Mouse (Mus musculus): Measurements from ENCODE around the gene H2-K1. TPM values are rescaled to one million over a fixed set of nuclear protein-coding genes. Genes with fewer than 3 reads are reported as not detected.

The H2-K1 gene
- polyA plus RNA-seq, 1 experiment from 2014 or later, result 82.2 TPM

DNA sequence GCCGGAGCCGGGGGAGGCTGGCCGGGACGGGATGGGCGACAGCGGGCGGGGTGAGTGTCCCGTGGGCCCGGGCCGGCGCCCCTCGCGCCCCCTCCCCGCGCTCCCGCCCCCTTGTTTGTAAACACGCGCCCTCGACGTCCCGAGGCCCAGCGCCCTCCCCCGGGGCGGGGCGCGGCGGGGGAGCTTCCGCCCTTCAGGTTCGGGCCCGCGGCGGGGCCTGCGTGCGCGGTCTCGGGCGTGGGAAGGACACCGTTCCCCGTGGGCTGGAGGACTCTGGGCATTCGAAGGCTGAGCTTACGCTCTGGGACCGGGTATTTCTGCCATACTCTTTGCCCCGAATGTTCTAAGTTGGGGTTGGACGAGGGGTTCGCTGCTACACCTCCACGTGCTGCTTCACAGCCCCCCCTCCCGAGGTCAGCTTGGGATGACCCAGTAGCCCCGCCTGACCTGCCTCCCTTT is 32.1 kb upstream of the H2-K1 start:
- WGBS, result 1% methylated on average over 40 of the region's 48 CpGs
- Histone ChIP-seq H3K27ac (peak overlapping the region; percentile 93), H3K36me3 (ENCODE audit: insufficient read depth, low read length) (peaks cover 43% of the 10 kb centered on the region), H3K4me2 (ENCODE audit: low read length) (peak overlapping the region; percentile 70), H3K27me3 (ENCODE audit: insufficient read depth, low read length) (no peaks in the 10 kb centered on the region), H3K4me3 (replicated peaks; ENCODE audit: low read depth, low read length) (peak overlapping the region; percentile 50), H3K4me1 (replicated peaks; ENCODE audit: insufficient read depth, low read length) (peaks cover 18% of the 10 kb centered on the region), H3K9me3 (replicated peaks; ENCODE audit: low read length) (no peaks in the 10 kb centered on the region), H3K9ac (ENCODE audit: low read depth, low read length) (peak overlapping the region; percentile 91)
- DNase-seq (ENCODE audit: low spot score) (peak; percentile 56), ATAC-seq (replicated peaks; ENCODE audit: low FRiP score, low read depth) (peak; percentile 1; the same call in 1 of the 2 replicates)
- TF ChIP-seq CTCF (IDR thresholded peaks at IDR 0.05; ENCODE audit: low read depth), result no peak

DNA sequence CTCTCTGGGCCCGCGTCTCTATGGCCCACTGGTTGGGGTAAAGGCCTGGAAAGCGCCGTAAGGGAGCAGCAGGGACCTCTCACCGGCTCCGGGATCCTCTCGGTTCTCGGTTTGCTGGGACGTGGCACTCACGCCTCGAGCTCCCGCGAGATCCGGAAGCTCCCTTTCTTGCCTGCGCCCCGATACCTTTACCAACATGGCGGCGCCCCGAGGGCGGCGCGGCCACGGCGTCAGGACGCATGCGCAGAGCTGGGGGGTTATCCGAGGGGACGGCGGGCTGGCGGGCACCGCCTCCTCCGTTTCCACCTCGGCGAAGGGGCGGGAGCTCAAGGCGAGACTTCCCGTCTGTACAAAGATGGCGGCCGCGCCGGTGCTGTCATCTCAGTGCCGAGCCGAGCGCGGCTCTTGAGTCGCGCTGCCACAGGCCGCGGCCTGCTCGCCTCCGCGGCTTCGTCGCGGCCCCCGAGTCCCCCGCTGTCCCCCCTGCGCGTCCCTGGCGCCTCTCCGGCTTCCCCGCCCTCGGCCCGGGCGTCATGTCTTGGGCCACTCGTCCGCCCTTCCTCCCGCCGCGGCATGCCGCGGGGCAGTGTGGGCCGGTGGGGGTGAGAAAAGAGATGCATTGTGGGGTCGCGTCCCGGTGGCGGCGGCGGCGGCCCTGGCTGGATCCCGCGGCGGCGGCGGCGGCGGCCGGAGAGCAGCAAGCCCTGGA is 31.5 kb upstream of the H2-K1 start, which contains the start of the genes Slc39a7 and Rxrb:
TSS of gene Slc39a7 (minus strand) at position 218 of the 709 bp plus-strand sequence.
TSS of gene Rxrb (plus strand) at position 348 of the 709 bp plus-strand sequence.
- ATAC-seq (replicated peaks; ENCODE audit: low FRiP score, low read depth), result peak; percentile 72
- H3K36me3 ChIP-seq (ENCODE audit: insufficient read depth, low read length), result peaks cover 38% of the 10 kb centered on the region
- H3K4me1 ChIP-seq (replicated peaks; ENCODE audit: insufficient read depth, low read length), result peaks cover 20% of the 10 kb centered on the region
- H3K9me3 ChIP-seq (replicated peaks; ENCODE audit: low read length), result no peaks in the 10 kb centered on the region
- no peak for TF ChIP-seq CTCF (IDR thresholded peaks at IDR 0.05; ENCODE audit: low read depth)
- peak within 1 kb of the TSS; percentile 93 for H3K27ac ChIP-seq
- peak within 1 kb of the TSS; percentile 91 for H3K9ac ChIP-seq (ENCODE audit: low read depth, low read length)
- H3K27me3 ChIP-seq (ENCODE audit: insufficient read depth, low read length), result no peaks in the 10 kb centered on the region
- peak within 1 kb of the TSS; percentile 50 for H3K4me3 ChIP-seq (replicated peaks; ENCODE audit: low read depth, low read length)
- under 1% methylated on average over 79 of the region's 88 CpGs for WGBS
- peak within 1 kb of the TSS; percentile 70 for H3K4me2 ChIP-seq (ENCODE audit: low read length)
- peak; percentile 97 for DNase-seq (ENCODE audit: low spot score)

DNA sequence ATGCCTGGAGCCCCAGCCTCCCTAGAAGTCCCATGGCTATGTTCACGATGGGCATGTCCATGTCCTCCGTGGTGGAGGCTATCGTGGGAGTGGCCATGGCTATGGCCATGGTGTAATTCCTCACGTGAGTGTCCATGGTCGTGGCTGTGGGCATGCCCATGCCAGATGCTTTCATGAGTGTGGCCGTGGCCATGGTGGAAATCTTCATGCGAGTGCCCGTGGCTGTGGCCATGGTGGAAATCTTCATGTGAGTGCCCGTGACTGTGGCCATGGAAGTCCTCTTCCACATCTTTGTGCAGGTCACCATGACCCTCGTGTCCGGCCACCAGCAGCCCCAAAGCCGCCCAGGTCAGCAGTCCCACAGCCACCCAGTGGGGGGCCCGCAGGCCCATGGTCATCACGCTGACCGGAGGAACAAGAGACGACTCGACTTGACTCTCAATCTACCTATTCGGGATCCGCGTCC is 30.7 kb upstream of the H2-K1 start:
- WGBS, result 3% methylated on average over 20 of the region's 20 CpGs

DNA sequence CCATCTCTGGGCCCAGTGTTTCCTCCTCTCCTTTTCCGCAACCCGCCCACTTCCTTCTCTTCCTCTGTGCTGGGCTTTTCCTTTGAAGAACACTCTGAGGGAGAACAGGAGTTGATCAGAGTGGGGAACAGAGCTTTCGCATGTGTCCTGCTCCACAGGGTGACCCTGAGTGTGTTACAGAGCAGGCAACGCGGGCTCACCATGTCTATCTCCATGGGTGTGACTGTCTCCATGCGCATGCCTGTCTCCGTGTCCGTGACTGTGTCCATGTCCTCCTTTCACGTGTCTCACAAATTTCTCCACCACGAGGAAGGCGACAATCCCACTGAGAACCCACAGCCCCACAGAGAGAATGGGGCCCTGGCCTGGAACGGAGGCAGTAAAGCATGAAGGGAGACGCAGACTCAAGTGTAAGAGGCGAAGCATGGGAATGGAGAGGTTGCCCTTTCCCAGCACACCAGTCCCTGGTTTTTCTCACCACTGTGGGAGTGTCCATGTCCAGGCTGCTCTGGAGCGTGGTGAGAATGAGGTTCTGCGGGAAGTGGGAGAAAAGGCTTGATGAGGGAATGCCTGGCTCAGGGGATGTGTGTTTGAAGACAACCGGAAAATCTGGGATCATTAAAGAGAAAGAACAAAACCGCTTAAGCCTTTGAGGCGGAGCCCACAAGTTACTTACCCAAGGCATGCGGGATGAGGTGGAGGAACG is 29.9 kb upstream of the H2-K1 start:
- Histone ChIP-seq H3K27ac (peak overlapping the region; percentile 67; the same call in 1 of the 2 replicates), H3K4me2 (ENCODE audit: low read length) (peak overlapping the region; percentile 70), H3K4me1 (replicated peaks; ENCODE audit: insufficient read depth, low read length) (peaks cover 35% of the 10 kb centered on the region), H3K9me3 (replicated peaks; ENCODE audit: low read length) (no peaks in the 10 kb centered on the region), H3K4me3 (replicated peaks; ENCODE audit: low read depth, low read length) (peak overlapping the region; percentile 50), H3K36me3 (ENCODE audit: insufficient read depth, low read length) (peaks cover 24% of the 10 kb centered on the region), H3K27me3 (ENCODE audit: insufficient read depth, low read length) (no peaks in the 10 kb centered on the region), H3K9ac (ENCODE audit: low read depth, low read length) (peak overlapping the region; percentile 91)
- DNase-seq (ENCODE audit: low spot score), result no peak
- no peak for TF ChIP-seq CTCF (IDR thresholded peaks at IDR 0.05; ENCODE audit: low read depth)
- 56% methylated on average over 21 of the region's 21 CpGs for WGBS
- no peak for ATAC-seq (replicated peaks; ENCODE audit: low FRiP score, low read depth)

More for the DNA sequence above, 30.7 kb upstream of the H2-K1 start:
- Histone ChIP-seq H3K27ac (peak overlapping the region; percentile 67), H3K9ac (ENCODE audit: low read depth, low read length) (peak overlapping the region; percentile 91), H3K9me3 (replicated peaks; ENCODE audit: low read length) (no peaks in the 10 kb centered on the region), H3K4me1 (replicated peaks; ENCODE audit: insufficient read depth, low read length) (peaks cover 26% of the 10 kb centered on the region), H3K36me3 (ENCODE audit: insufficient read depth, low read length) (peaks cover 31% of the 10 kb centered on the region), H3K4me3 (replicated peaks; ENCODE audit: low read depth, low read length) (peak overlapping the region; percentile 50), H3K27me3 (ENCODE audit: insufficient read depth, low read length) (no peaks in the 10 kb centered on the region), H3K4me2 (ENCODE audit: low read length) (peak overlapping the region; percentile 70)
- peak; percentile 17; the same call in 1 of the 2 replicates for TF ChIP-seq CTCF (IDR thresholded peaks at IDR 0.05; ENCODE audit: low read depth)
- DNase-seq (ENCODE audit: low spot score) (no peak), ATAC-seq (replicated peaks; ENCODE audit: low FRiP score, low read depth) (peak; percentile 1; the same call in 1 of the 2 replicates)

DNA sequence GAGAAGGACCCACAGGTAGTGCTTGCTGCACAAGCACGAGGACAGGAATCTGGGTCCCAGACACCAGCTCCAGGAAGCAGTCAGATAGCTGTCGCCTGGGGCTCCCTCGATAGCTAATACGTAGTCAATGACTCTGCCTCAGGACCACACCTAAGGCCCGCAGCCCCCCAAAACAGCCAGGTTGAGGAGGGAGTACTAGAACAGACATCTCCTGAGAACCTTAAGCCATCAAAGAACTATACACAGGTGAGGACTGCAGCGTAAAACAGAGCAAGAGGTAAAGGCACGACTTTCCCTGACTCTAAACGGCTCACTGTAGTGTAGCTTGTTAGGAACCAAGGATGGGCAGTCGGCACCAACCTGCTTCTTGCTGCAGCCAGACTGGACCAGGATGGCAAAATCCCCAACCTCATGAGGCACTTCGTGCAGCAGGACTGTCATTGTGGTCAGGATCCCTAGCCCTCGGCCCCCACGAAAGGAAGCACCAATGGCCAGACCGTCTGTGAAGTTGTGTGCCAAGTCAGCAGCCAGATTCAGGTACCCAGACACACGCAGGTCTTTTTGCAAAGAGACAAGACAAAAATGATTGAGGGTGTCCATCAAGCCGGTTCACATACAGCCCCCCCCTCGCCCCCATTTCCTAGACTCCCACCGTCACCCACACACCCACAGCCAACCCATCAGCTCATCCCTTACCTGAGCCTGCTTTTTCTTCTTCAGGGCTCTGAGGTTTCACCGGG is 29.2 kb upstream of the H2-K1 start:
- Histone ChIP-seq H3K36me3 (ENCODE audit: insufficient read depth, low read length) (peaks cover 21% of the 10 kb centered on the region), H3K4me3 (replicated peaks; ENCODE audit: low read depth, low read length) (0 out of 2 replicates have a peak overlapping the region, but pooled peaks have one; percentile 50), H3K4me2 (ENCODE audit: low read length) (peak overlapping the region; percentile 70), H3K27me3 (ENCODE audit: insufficient read depth, low read length) (no peaks in the 10 kb centered on the region), H3K9ac (ENCODE audit: low read depth, low read length) (peak overlapping the region; percentile 91; the same call in 1 of the 2 replicates), H3K27ac (no peak overlapping the region), H3K9me3 (replicated peaks; ENCODE audit: low read length) (no peaks in the 10 kb centered on the region), H3K4me1 (replicated peaks; ENCODE audit: insufficient read depth, low read length) (peaks cover 36% of the 10 kb centered on the region)
- no peak for DNase-seq (ENCODE audit: low spot score)
- TF ChIP-seq CTCF (IDR thresholded peaks at IDR 0.05; ENCODE audit: low read depth), result no peak
- WGBS, result 86% methylated on average over 18 of the region's 18 CpGs
- no peak for ATAC-seq (replicated peaks; ENCODE audit: low FRiP score, low read depth)

Measured in kidney, postnatal 0 days (tissue).